Mouse (Mus musculus) stomach, postnatal 0 days (tissue): ENCODE results near the gene Mrpl43.

ENCODE experiments used
- CTCF ChIP-seq: IDR thresholded peaks from 2 replicates; pipeline ENCODE4 v1.5.1; 2016; ENCODE audit warnings: antibody characterized with exemption, low read depth, mild to moderate bottlenecking, moderate library complexity
- EP300 ChIP-seq: optimal IDR thresholded peaks from 2 replicates; pipeline ENCODE3; 2016; ENCODE audit warnings: antibody characterized with exemption

GRCm38 (mm10) chr19:44965978-44966377 is 40.3 kb downstream of the Mrpl43 start:
- TF ChIP-seq EP300 (no peak), CTCF (no peak)
